Mouse (Mus musculus) kidney, postnatal 10 days (tissue): ENCODE data around the gene Tor4a.

Experiments
- DNase-seq: peaks from one replicate; pipeline ENCODE4 v3.0.0; 2021; ENCODE audit warnings: mixed read lengths

The Tor4a gene

GRCm38 (mm10) chr2:25168665-25168978, 28.1 kb downstream of the Tor4a start:
- DNase-seq, result no peak

- DNase-seq, result peak; percentile 90
Observed at GRCm38 (mm10) chr2:25167919-25168664, 28.6 kb downstream of the Tor4a start.

DNA sequence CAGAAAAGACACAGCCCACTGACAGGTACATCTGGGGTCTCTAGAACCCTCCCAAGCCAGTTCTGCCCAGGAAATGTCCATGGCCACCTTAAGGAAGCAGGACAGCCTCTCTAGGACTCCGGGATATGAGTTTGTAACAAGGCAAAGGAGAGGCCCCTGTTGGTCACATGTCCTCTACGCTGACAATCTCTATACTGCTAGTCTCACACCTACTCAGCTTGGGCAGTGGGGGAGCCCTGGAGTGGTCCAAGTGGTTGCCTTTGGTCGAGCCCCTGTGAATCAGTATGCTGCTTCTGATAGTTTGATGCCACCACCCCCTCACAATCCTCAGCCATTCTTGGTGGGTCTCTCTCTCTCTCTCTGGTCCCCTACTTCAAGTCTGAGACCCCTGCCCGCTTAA, 29.2 kb downstream of the Tor4a start:
- DNase-seq, result no peak

- peak; percentile 70 for DNase-seq
Observed at GRCm38 (mm10) chr2:25157655-25158054, 39.0 kb downstream of the Tor4a start.

GRCm38 (mm10) chr2:25156990-25157389, 39.7 kb downstream of the Tor4a start:
- DNase-seq, result no peak

DNA sequence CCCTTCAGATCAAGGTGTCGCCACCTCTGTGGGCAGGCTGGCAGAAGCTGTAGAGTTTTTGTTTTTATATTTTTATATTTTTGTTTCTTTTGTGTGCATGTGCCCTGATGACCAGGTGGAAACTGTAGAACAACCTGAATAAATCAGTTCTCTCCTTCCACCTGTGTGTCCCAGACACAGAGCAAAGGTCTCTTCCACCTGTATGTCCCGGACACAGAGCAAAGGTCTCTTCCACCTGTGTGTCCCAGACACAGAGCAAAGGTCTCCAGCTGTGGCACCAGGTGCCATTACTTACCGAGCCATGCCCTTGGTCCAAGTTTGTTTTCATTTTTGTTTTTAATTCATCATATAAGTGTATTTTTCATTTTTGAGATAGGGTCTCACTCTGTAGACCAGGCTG, 40.5 kb downstream of the Tor4a start:
- DNase-seq, result no peak

GRCm38 (mm10) chr2:25151280-25151956, 45.3 kb downstream of the Tor4a start:
- DNase-seq, result no peak

DNA sequence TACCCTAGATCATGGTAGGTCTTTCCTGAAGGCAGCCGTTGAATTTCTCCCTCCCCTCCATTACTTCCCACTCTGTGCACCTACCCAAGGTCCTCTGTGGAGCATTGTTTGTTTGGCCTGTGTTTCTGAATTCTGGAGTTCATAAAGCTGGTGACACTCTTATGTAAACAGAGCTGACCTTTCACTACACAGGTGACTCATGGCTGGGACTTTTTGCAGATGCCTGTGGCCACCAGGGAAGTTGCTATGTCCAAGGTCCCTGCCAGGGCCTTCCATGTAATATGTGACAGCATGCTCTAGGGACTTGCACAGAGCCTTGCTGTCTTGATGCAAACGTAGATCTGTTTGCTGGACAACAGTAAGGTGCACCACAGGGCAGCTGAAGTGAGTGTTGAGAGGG, 47.0 kb downstream of the Tor4a start:
- no peak for DNase-seq

DNA sequence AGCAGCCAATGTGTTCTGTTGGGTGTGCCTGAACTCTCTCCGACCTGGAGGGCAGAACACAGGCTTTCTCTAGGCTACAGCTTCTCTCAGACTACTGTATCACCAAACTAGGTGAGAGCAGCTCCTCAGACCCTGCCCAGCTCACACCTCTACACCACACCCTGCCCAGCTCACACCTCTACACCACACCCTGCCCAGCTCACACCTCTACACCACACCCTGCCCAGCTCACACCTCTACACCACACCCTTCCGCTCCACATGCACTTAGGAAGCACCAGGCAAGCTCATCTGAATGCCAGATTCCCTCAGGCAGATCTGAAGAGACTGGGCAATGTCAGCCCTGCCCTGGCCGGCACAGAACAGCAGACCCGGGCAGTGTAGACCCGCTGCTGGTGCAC, 48.8 kb downstream of the Tor4a start:
- no peak for DNase-seq

DNA sequence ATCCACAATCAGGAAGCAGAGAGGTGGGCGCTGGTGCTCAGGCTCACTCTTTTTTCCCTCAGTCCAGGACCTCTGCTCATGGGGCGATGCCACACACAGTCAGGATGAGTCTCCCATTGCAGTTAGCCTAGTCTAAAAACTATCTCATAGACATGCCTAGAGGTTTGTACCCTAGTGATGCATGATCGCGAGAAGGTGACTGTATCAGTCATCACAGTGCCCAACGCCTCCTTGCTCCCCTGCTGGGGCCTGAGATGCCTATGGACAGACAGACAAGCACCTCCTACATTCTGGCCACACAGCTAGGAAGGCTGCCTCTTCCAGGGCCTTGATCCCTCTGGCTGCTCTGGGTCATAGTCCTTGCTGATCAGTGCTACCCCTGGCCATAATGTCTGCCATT, 49.3 kb downstream of the Tor4a start:
- no peak for DNase-seq

DNA sequence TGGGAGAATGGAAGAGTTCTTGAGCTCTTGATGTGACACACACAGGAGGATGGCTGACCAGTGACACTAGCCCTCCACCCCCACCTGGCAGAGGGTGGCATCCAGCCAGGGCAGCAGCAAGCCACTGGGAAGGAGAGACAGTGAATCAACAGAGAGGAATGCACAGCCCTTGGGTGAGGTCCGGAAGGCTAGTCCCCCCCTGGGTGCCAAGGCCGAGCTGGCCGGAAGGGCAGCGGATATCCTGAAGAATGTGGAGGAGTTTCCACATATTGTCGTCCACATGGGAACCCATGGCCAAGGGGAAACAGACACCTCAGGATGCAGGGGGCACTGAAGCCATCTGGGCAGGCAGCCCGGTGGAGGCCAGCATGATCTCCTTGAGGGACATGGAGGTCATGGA, 51.3 kb downstream of the Tor4a start:
- DNase-seq, result peak; percentile 78
